Mouse (Mus musculus) adrenal gland, adult 18-20 months (tissue): ENCODE data around the gene Ttc33. TPM values are rescaled to one million over a fixed set of nuclear protein-coding genes. Genes with fewer than 3 reads are reported as not detected.

Experiments used
- DNase-seq, 2 experiments: peaks; one replicate each; pipeline ENCODE4 v3.0.0; 2021 to 2022; ENCODE audit warnings: low spot score in 2 of 2
- long read RNA-seq, 2 experiments: library from polyadenylated mRNA; stranded (forward); transcript quantifications; one replicate each; pipeline ENCODE4 v2.0.0; 2021
- total RNA-seq, 2 experiments: library from RNA; stranded (reverse); gene quantifications; 1 replicate in 1 of 2; 2 replicates in 1 of 2; pipeline ENCODE4 v1.2.3; 2021

The Ttc33 gene
- 10 to 100 TPM; 37.4 to 51.1 TPM for total RNA-seq
- long read RNA-seq, experiment 1, transcript Ttc33-201 (5 exons, 1,832 nt) = major isoform, 11 of 23 reads
- long read RNA-seq, experiment 1, partial matches to known transcripts = 5 of 23 reads
- long read RNA-seq, experiment 1, other reads (novel, unspliced or antisense) = 2 of 23 reads
- long read RNA-seq, experiment 2, transcript Ttc33-203 (5 exons, 1,671 nt) = minor isoform, 13 of 58 reads
- long read RNA-seq, experiment 2, transcript Ttc33-201 (5 exons, 1,832 nt) = major isoform, 36 of 58 reads
- long read RNA-seq, experiment 2, partial matches to known transcripts = 5 of 58 reads
- long read RNA-seq, experiment 2, other reads (novel, unspliced or antisense) = 2 of 58 reads

- DNase-seq = peak; percentile 70 to 71
Measured at GRCm38 (mm10) chr15:5185366-5186292, at the start of gene Ttc33. Gene Ttc33, plus strand, starts transcription at chr15:5185525.

DNA sequence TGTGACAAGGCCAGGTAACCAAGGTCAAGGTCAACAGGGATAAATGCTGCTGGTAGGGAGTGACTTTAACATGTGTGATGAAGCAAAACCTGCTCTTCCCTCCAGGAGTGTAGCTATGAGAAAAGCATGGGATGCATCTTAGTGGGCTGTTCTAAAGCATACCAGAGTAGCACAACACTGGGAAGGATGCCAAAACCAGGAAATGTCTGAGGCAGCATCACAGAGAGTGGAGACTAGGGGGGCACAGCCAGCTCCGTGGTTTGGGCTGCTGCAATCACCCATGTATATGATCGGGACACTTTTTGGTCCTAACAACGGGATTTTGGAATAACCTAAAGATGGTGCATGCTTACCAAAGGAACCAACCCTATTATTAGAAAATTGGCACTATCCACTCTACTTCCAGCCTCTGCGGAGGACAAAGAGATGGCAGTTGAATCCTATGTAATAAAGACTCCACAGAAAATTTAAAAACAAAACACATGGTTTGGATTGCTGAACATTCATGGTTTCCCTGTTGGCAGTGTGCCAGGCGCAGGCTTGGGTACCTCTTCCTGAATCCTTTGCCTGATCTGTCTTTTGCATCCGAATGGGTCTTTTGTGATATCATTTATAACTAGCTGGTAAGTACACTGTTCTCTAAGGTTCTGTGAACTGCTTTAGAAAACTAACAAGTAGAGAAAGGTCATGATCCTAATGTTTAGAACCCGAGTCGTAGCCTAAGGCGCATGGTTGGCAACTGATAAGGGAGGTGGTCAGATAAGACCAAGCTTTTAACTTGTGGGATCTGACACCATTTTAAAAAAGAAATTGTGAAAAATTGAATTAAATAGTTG is 47.1 kb upstream of the Ttc33 start:
- DNase-seq = no peak

DNA sequence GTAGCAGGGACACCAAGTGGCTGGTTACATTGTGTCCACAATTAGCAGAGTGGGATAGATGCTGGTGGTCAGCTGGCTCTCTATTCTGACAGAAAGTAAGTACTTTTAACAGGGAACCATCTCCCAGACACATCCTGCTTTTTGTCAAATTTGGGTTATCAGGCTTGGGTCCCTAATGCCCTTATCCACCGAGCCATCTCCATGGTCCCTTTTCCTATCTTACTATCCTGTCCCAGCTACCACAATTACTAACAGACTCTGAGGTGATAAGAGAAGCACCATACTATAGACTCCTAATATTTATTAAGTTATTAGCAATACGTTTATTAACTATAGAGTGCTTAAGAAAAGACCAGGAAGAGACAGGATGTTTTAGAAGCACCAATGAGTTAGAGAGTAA is 46.0 kb upstream of the Ttc33 start:
- no peak for DNase-seq

DNA sequence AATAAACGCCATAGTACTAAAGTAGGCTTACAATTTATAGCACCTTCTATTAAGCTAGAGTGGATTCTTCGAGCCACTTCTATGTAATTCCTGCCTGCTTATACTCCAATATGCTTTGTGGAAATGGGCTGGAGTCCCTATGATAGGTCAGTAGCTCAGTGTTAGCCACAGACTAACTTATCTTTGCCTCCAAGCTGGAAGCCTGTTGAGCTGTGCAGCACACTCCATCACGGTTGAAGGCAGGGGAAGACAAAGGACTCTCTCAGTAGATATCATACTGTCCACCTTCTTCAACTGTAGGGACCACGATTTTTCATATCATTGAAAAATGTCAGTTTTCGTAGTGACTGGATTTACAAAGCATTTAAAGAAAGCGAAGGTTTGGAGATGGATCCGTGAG is 45.5 kb upstream of the Ttc33 start:
- no peak for DNase-seq

- no peak for DNase-seq
Measured at GRCm38 (mm10) chr15:5140357-5140756, 45.0 kb upstream of the Ttc33 start.

DNA sequence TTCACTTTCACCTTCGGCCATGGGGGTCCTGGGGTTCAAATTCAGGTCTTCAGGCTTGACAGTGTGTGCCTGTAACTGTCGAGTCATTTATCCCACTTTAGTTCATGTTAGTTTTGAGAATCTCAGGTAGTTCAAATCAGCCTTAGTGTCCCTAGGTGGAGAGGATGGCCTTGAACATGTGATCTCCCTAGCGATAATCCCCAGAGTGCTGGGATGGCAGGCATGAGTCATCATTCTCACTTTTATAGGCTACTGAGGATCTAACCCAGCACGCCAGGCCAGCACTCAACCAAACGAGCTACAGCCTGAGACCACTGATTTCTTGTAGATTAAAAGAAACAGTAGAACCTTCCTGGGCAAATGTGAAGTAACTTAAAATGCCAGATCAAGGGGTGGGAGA is 43.3 kb upstream of the Ttc33 start:
- DNase-seq = no peak

- no peak for DNase-seq
Measured at GRCm38 (mm10) chr15:5142714-5143113, 42.6 kb upstream of the Ttc33 start.

DNA sequence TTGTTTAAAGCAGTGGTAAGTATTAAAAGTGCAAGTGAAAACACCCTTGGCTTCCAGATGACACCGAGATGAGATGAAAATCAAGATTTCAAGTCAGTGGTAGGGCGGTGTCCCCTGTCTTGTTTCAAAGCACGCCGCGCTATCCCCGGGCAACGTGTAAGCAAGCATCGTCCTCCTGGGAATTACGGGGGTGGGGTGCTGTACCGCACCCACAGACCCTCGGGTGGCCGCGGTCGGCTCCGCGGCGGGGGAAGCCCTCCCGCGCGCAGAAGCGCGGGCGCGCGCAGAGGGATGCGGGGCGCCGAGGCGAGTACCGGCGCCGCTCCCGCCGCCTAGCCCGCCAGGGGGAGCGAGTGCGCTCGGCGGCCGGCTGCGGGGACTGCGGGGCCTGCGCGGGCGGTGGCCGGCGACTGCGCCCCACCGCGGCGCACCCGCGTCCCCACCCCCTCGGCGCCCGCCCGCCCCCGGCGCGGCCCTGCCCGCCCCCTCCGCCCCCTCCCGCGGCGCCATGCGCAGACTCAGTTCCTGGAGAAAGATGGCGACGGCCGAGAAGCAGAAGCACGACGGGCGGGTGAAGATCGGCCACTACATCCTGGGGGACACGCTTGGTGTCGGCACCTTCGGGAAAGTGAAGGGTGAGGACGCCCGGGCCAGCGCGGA is 41.8 kb upstream of the Ttc33 start, which contains the start of gene Prkaa1:
Gene Prkaa1, plus strand, starts transcription at position 501 of the 660 bp plus-strand sequence.
- peak; percentile 71 to 83 for DNase-seq

DNA sequence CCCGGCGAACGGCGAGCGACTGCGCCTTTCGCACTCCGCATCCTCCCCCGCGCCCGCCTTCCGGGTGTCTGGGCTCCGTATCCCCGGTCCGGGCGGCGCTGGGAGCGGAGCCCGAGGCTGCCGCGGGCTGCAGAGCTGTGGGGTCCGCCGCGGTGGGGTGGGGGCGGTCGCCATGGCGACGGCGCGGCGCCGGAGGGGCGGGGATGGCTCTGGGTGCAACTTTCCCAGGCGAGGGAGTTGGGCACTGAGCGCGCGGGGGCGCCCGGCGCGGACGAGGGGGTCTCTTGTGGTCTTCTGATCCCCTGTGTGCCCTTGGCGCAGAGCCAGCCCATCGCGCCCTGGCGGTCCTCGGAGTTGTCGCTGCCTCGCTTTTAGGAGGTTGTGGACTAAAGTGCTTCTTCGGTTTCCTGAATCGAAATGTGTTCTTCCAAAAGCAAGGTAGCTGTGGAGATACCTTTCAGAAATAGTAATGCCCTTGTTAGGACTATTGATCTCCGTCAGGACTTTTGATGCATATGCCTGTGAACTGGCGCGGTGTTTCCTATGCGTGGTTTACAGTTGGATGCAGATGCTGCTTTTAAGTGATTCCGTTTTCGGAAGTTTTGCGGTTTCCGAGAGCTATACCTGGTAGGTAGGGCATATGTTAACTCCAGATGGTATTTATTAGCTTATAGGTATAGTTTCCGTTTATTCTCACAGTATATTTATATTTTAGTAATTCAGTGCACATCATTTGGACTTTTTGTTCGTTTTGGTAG is 41.1 kb upstream of the Ttc33 start:
- peak; percentile 69 to 73 for DNase-seq

GRCm38 (mm10) chr15:5145196-5145945 is 40.0 kb upstream of the Ttc33 start:
- DNase-seq = no peak

GRCm38 (mm10) chr15:5149187-5149586 is 36.1 kb upstream of the Ttc33 start:
- DNase-seq = no peak

DNA sequence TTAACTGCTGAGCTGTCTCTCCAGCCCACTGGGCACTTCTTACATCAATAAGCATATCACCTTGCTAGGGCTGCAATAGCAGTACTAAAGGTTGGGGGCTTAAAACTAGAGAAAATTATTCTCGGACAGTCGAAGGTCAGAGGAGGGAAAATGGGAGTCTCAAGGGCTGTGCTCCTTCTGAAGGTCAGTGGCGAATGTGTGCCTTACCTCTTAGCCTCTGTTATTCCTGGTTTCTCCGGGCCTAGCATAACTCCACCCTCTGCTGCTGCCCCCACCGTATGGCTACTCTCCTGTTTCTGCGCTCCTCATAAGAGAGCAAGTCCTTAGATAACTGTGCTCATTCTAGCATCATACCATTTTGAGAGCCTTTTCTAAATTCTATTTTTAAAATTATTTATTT is 33.2 kb upstream of the Ttc33 start:
- DNase-seq = no peak

DNA sequence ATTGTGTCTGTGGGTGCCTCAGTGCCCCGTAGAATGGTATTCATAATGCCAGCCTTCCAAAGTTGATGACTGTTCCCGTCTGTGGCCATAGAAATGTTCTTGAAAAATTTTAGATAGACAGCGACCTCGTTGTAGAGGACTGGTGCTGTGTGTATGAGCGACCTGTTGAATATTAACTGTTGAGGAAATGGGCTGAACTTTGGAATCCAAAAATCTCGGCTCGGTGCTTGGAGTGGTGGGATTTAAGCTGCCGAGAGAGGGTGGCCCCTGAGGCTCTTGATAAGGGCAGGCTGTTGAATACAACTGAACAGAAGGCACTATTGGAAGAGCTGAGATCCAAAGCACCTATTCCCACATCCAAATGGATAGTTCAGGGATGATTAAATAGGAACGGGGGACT is 30.7 kb upstream of the Ttc33 start:
- DNase-seq = no peak

GRCm38 (mm10) chr15:5155093-5155492 is 30.2 kb upstream of the Ttc33 start:
- no peak for DNase-seq

DNA sequence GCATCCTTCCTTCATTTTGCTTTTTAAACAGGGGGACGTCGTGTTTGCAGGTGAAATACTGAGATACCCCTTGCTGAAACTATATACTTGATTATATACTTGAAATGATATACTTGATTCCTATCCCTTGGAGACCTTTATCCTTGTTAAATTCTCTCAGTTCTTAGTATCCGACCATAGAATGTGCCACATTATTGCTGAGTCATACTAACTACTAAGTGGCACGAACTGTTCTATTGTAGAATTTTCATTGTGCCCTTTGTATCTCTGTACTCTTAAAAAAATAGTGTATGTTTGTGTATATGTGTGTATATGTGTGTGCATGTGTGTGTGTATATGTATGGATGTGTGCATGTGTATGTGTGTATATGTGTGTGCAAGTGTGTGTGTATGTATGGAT is 29.0 kb upstream of the Ttc33 start:
- DNase-seq = no peak

- DNase-seq = no peak
Measured at GRCm38 (mm10) chr15:5157386-5157785, 27.9 kb upstream of the Ttc33 start.

DNA sequence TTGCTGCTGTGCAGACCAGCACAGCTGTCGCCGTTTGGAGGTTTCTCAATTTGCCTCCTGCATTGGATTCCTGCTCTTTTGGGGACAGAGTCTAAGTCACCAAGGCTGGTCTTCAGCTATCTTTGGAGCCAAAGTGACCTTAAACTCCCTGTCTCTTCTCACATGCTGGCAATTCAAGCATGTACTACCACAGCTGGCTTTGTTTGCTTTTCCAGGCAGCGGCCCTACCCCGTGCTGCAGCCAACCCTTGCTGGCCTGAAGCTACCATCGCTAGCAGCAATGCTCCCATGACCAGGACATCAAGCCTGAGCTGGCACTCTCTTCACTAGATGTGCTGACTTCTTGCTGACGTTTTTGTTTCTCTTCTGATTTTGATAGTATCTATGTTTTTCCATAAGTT is 26.5 kb upstream of the Ttc33 start:
- DNase-seq = no peak

- DNase-seq = no peak
Measured at GRCm38 (mm10) chr15:5165121-5165773, 20.1 kb upstream of the Ttc33 start.
